ENCODE assay signal across 30 mouse cellular contexts in the genomic region with DNA sequence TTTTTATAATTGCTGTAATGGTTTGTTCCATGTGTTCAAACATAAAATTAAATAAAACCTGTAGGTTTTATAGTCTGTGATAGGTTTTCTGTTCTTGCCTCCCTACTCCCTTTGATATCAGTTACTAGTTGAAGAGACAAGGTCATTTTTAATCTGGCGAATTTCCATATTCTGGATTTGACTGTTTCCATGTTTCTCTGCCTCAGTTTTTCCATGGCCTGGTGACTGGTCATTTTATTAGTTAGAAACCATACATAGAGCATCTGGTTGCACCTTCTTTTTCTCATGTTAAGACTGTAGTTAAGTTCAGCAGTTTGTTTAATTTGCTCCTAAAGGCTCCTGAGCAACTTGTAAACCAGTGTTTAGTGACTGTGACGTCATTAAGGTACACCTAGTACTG.
"Had no signal": no experiment of that assay in that cellular context is flagged by ENCODE, and none has a peak within 500 bp of the region (broad histone marks: within the 10 kb centered on the region; RNA-seq: fewer than 3 reads in every experiment).

No protein-coding gene starts in this region.

- H3K27ac ChIP-seq: limb, embryonic 10.5 days; limb, embryonic 12.5 days; limb, embryonic 13.5 days; limb, embryonic 15.5 days; liver, embryonic 12.5 days; liver, embryonic 13.5 days; liver, embryonic 14.5 days; liver, embryonic 15.5 days; lung, embryonic 15.5 days; macrophage; midbrain, embryonic 10.5 days; midbrain, embryonic 12.5 days; midbrain, embryonic 13.5 days; midbrain, embryonic 15.5 days; neural tube, embryonic 12.5 days had no signal

- H3K27me3 ChIP-seq: limb, embryonic 12.5 days; limb, embryonic 13.5 days; limb, embryonic 15.5 days; liver, embryonic 12.5 days; liver, embryonic 13.5 days; liver, embryonic 15.5 days; lung, embryonic 15.5 days; megakaryocyte, embryonic 14.5 days; midbrain, embryonic 12.5 days; midbrain, embryonic 13.5 days; midbrain, embryonic 15.5 days; neural tube, embryonic 12.5 days had no signal

- H3K4me3 ChIP-seq: limb, embryonic 10.5 days; limb, embryonic 12.5 days; limb, embryonic 13.5 days; limb, embryonic 15.5 days; liver, embryonic 12.5 days; liver, embryonic 13.5 days; liver, embryonic 15.5 days; lung, embryonic 15.5 days; megakaryocyte, embryonic 14.5 days; midbrain, embryonic 10.5 days; midbrain, embryonic 12.5 days; midbrain, embryonic 13.5 days; midbrain, embryonic 15.5 days; myocyte; neural tube, embryonic 12.5 days had no signal

- H3K9me3 ChIP-seq: limb, embryonic 10.5 days; limb, embryonic 12.5 days; limb, embryonic 13.5 days; limb, embryonic 15.5 days; liver, embryonic 12.5 days; liver, embryonic 13.5 days; liver, embryonic 15.5 days; lung, embryonic 15.5 days; megakaryocyte, embryonic 14.5 days; midbrain, embryonic 10.5 days; midbrain, embryonic 12.5 days; midbrain, embryonic 13.5 days; midbrain, embryonic 15.5 days; neural tube, embryonic 12.5 days had no signal

- DNase-seq: left cerebral cortex, postnatal 4 days; liver; liver, embryonic 13.5 days; liver, postnatal 0 days; lung, adult 18-20 months; lung, adult 2 months; lung, postnatal 10 days; lung, postnatal 14 days; lung, postnatal 36 days; lung, postnatal 4 days; midbrain, embryonic 14.5 days had no signal

- H3K4me2 ChIP-seq: limb, embryonic 12.5 days; limb, embryonic 13.5 days; limb, embryonic 15.5 days; liver, embryonic 11.5 days; liver, embryonic 12.5 days; liver, embryonic 13.5 days; liver, embryonic 15.5 days; lung, embryonic 14.5 days; lung, embryonic 15.5 days; midbrain, embryonic 11.5 days; midbrain, embryonic 12.5 days; midbrain, embryonic 13.5 days; midbrain, embryonic 15.5 days; neural tube, embryonic 12.5 days had no signal

- H3K4me1 ChIP-seq: limb, embryonic 10.5 days; limb, embryonic 12.5 days; limb, embryonic 13.5 days; limb, embryonic 15.5 days; liver, embryonic 12.5 days; liver, embryonic 13.5 days; liver, embryonic 15.5 days; lung, embryonic 15.5 days; midbrain, embryonic 10.5 days; midbrain, embryonic 12.5 days; midbrain, embryonic 13.5 days; midbrain, embryonic 15.5 days; neural tube, embryonic 12.5 days had no signal

- H3K9ac ChIP-seq: limb, embryonic 12.5 days; limb, embryonic 13.5 days; limb, embryonic 15.5 days; liver, embryonic 12.5 days; liver, embryonic 13.5 days; liver, embryonic 14.5 days; liver, embryonic 15.5 days; liver, postnatal 0 days; lung, embryonic 14.5 days; lung, embryonic 15.5 days; midbrain, embryonic 12.5 days; midbrain, embryonic 13.5 days; midbrain, embryonic 15.5 days; neural tube, embryonic 12.5 days had no signal
